Mouse (Mus musculus) small intestine, adult 2 months (tissue): ENCODE measurements around the gene Gabrb3. TPM values are rescaled to one million over a fixed set of nuclear protein-coding genes. Genes with fewer than 3 reads are reported as not detected.

Experiments used
- H3K27ac ChIP-seq: fragments of 200-500 bp; 2 replicates; pipeline ENCODE4 v1.5.1; 2012; ENCODE audit warnings: low read depth, low read length, control low read depth, inconsistent platforms; ENCODE audit not compliant: insufficient read depth
- H3K27me3 ChIP-seq: fragments of 200-500 bp; 2 replicates; pipeline ENCODE4 v1.6.1; 2012; ENCODE audit warnings: mild to moderate bottlenecking, moderate library complexity, low read length, inconsistent platforms; ENCODE audit not compliant: control insufficient read depth, insufficient read depth
- H3K36me3 ChIP-seq: fragments of 200-500 bp; 2 replicates; pipeline ENCODE4 v1.6.1; 2012; ENCODE audit warnings: mild to moderate bottlenecking, low read length, control low read depth, inconsistent platforms; ENCODE audit not compliant: control insufficient read depth, insufficient read depth
- H3K4me1 ChIP-seq: fragments of 200-500 bp; 2 replicates; pipeline ENCODE4 v1.6.1; 2012; ENCODE audit warnings: low read length, inconsistent platforms, mixed read lengths; ENCODE audit not compliant: control insufficient read depth, insufficient read depth, insufficient read length
- H3K4me3 ChIP-seq: fragments of 200-500 bp; 2 replicates; pipeline ENCODE4 v1.5.1; 2012; ENCODE audit warnings: low read depth, mild to moderate bottlenecking, control low read depth, inconsistent platforms, low read length, moderate library complexity
- CTCF ChIP-seq: fragments of 200-500 bp; IDR thresholded peaks from 2 replicates; pipeline ENCODE4 v1.5.1; 2012; ENCODE audit warnings: low read depth, mild to moderate bottlenecking, control low read depth, inconsistent platforms, low read length, moderate library complexity, mixed read lengths; ENCODE audit not compliant: insufficient replicate concordance, insufficient read length; ENCODE audit errors: extremely low read depth
- POLR2A ChIP-seq: fragments of 200-500 bp; IDR thresholded peaks from 2 replicates; pipeline ENCODE4 v1.6.1; 2012; ENCODE audit warnings: low read depth, mild to moderate bottlenecking, control low read depth, inconsistent platforms, low read length, moderate library complexity
- WGBS: fragments of 180-500 bp; shearing (Covaris S2); methylation state at CpG from one replicate; pipeline ENCODE4 v1.1.7; 2018; 5-methylcytosine and 5-hydroxymethylcytosine counted together
- polyA plus RNA-seq: library from polyadenylated mRNA; depleted of rRNA; stranded (reverse); fragments of >200 nt; gene quantifications from 2 replicates; pipeline ENCODE4 v1.2.3, GENCODE M21; 2012

The Gabrb3 gene
- polyA plus RNA-seq, 1 experiment, result 0.08 TPM

DNA sequence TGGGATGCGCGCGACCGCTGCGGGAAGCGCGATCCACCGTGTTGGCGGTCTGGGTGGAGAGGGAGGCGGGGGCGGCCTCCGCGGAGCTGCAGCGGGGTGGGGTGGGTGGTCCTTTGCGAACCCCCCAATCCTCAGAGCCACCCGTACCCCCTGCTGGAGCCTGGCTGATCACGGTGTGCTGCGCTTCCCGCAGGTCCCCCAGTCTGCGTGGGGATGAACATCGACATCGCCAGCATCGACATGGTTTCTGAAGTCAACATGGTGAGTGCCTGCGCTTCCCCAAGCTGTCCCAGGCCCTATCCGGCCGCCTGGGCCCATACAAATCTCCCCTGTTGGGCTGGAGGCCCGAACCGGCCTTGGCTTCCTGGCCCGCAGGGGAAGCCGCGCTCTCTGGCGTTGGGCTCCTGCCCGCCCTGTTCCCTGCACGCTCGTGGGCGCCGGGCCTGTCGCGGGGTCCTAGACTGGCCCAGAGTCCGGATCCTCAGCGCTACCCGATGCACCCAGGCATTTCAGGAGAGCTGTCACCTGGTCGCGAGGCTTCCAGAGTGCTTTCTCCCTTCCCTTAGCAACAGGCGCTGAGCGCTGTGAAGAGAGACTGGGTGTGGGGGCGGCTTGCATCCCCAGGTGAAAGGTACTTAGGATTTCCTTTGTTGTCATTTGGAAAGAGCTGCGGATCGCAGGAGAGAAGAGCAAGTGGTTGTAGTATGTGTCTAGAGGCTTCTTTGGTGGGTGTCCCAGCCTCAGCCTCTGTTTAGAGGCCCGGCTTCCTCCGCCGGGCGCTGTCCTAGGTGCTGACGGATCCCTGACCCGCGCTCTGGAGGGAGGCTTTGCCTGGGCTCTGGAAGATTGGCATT is 172.3 kb downstream of the Gabrb3 start:
- H3K4me1 ChIP-seq, result peaks cover 5% of the 10 kb centered on the region; the same call in 1 of the 2 replicates
- peaks cover 9% of the 10 kb centered on the region for H3K27me3 ChIP-seq
- H3K4me3 ChIP-seq, result peak overlapping the region; percentile 51
- H3K27ac ChIP-seq, result no peak overlapping the region
- WGBS, result 3% methylated on average over 56 of the region's 56 CpGs
- no peaks in the 10 kb centered on the region for H3K36me3 ChIP-seq
- TF ChIP-seq POLR2A (no peak), CTCF (no peak)

GRCm38 (mm10) chr7:57597341-57597740 is 177.8 kb downstream of the Gabrb3 start:
- TF ChIP-seq CTCF, result no peak
- TF ChIP-seq POLR2A, result no peak
- no peak overlapping the region for H3K4me3 ChIP-seq
- H3K27ac ChIP-seq, result no peak overlapping the region
- H3K4me1 ChIP-seq, result no peaks in the 10 kb centered on the region
- H3K36me3 ChIP-seq, result no peaks in the 10 kb centered on the region
- WGBS, result 62% methylated on average over 5 of the region's 5 CpGs
- H3K27me3 ChIP-seq, result no peaks in the 10 kb centered on the region

- TF ChIP-seq POLR2A (no peak), CTCF (no peak)
Measured at GRCm38 (mm10) chr7:57618697-57619096, 199.2 kb downstream of the Gabrb3 start.

GRCm38 (mm10) chr7:57620036-57620435 is 200.5 kb downstream of the Gabrb3 start:
- WGBS, result 82% methylated on average over 2 of the region's 2 CpGs
- Histone ChIP-seq H3K36me3 (no peaks in the 10 kb centered on the region), H3K4me3 (no peak overlapping the region), H3K4me1 (no peaks in the 10 kb centered on the region), H3K27ac (no peak overlapping the region), H3K27me3 (no peaks in the 10 kb centered on the region)
- TF ChIP-seq CTCF (no peak), POLR2A (no peak)

More at GRCm38 (mm10) chr7:57618697-57619096, 199.2 kb downstream of the Gabrb3 start:
- Histone ChIP-seq H3K27me3 (no peaks in the 10 kb centered on the region), H3K27ac (no peak overlapping the region), H3K4me1 (no peaks in the 10 kb centered on the region), H3K36me3 (no peaks in the 10 kb centered on the region), H3K4me3 (no peak overlapping the region)
- WGBS, result 33% methylated on average over 3 of the region's 3 CpGs

GRCm38 (mm10) chr7:57623718-57624117 is 204.2 kb downstream of the Gabrb3 start:
- Histone ChIP-seq H3K36me3 (no peaks in the 10 kb centered on the region), H3K27me3 (no peaks in the 10 kb centered on the region), H3K27ac (no peak overlapping the region), H3K4me1 (no peaks in the 10 kb centered on the region), H3K4me3 (no peak overlapping the region)
- no peak for TF ChIP-seq CTCF
- no peak for TF ChIP-seq POLR2A
- WGBS, result 57% methylated on average over 4 of the region's 4 CpGs

- WGBS, result 63% methylated on average over 4 of the region's 4 CpGs
- no peaks in the 10 kb centered on the region for H3K27me3 ChIP-seq
- TF ChIP-seq CTCF (no peak), POLR2A (no peak)
- H3K4me1 ChIP-seq, result no peaks in the 10 kb centered on the region
- H3K36me3 ChIP-seq, result no peaks in the 10 kb centered on the region
- H3K4me3 ChIP-seq, result no peak overlapping the region
- no peak overlapping the region for H3K27ac ChIP-seq
Measured at GRCm38 (mm10) chr7:57635026-57635425, 215.5 kb downstream of the Gabrb3 start.

DNA sequence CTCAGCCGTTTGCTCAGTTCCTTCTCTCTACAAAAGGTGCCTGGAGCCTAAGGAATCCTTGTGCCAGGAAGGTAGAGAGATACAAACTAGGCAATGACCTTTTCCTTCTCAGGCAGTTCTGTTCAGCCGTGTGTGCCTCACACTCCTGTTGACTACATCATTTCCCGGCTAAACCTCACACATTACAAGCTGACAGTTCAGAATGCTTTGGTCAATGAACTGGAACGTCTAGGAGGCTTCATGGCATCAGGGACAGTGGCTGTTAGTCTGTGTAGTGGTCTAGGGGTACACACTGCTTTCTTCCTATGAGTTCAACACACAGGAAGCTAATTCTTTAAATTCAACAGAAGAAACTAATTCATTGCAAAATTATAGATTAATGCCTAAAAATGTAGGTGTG is 216.2 kb downstream of the Gabrb3 start:
- no peak overlapping the region for H3K27ac ChIP-seq
- H3K4me1 ChIP-seq, result no peaks in the 10 kb centered on the region
- no peaks in the 10 kb centered on the region for H3K27me3 ChIP-seq
- no peak for TF ChIP-seq CTCF
- TF ChIP-seq POLR2A, result no peak
- 62% methylated on average over 4 of the region's 4 CpGs for WGBS
- no peaks in the 10 kb centered on the region for H3K36me3 ChIP-seq
- no peak overlapping the region for H3K4me3 ChIP-seq
